Mouse (Mus musculus): ENCODE results near the gene Hist4h4. TPM values are rescaled to one million over a fixed set of nuclear protein-coding genes. Genes with fewer than 3 reads are reported as not detected.
A peak's percentile ranks its signal among the peaks of the same experiment; 100 is the strongest.

Hist4h4 gene
- polyA plus RNA-seq, 1 experiment from 2014 or later, result 0.65 TPM

- Histone ChIP-seq H3K4me1 (replicated peaks) (peaks cover 10% of the 10 kb centered on the region), H3K36me3 (no peaks in the 10 kb centered on the region), H3K27me3 (ENCODE audit: insufficient read depth, poor library complexity, severe bottlenecking) (no peaks in the 10 kb centered on the region), H3K9me3 (no peaks in the 10 kb centered on the region), H3K4me3 (no peak overlapping the region), H3K27ac (no peak overlapping the region)
- 76% methylated on average over 5 of the region's 5 CpGs for WGBS
- no peak for DNase-seq (ENCODE audit: low spot score)
Measured at GRCm38 (mm10) chr6:136831712-136832111, 27.5 kb upstream of the Hist4h4 start.

GRCm38 (mm10) chr6:136828681-136829080 lies 24.5 kb upstream of the Hist4h4 start:
- peaks cover 22% of the 10 kb centered on the region for H3K36me3 ChIP-seq
- 33% methylated on average over 4 of the region's 4 CpGs for WGBS
- DNase-seq (ENCODE audit: low spot score), result no peak
- no peaks in the 10 kb centered on the region for H3K9me3 ChIP-seq
- no peaks in the 10 kb centered on the region for H3K27me3 ChIP-seq (ENCODE audit: insufficient read depth, poor library complexity, severe bottlenecking)
- H3K27ac ChIP-seq, result peak overlapping the region; percentile 98
- peak overlapping the region; percentile 99 for H3K4me3 ChIP-seq
- H3K4me1 ChIP-seq (replicated peaks), result peaks cover 14% of the 10 kb centered on the region

GRCm38 (mm10) chr6:136827881-136828561 lies 23.8 kb upstream of the Hist4h4 start, which contains the start of gene Wbp11:
TSS of gene Wbp11 (minus strand) at chr6:136828233.
- H3K27me3 ChIP-seq (ENCODE audit: insufficient read depth, poor library complexity, severe bottlenecking), result no peaks in the 10 kb centered on the region
- H3K36me3 ChIP-seq, result peaks cover 26% of the 10 kb centered on the region
- WGBS, result under 1% methylated on average over 45 of the region's 45 CpGs
- H3K27ac ChIP-seq, result peak within 1 kb of the TSS; percentile 98
- DNase-seq (ENCODE audit: low spot score), result peak; percentile 96
- H3K9me3 ChIP-seq, result no peaks in the 10 kb centered on the region
- peaks cover 14% of the 10 kb centered on the region for H3K4me1 ChIP-seq (replicated peaks)
- H3K4me3 ChIP-seq, result peak within 1 kb of the TSS; percentile 99

DNA sequence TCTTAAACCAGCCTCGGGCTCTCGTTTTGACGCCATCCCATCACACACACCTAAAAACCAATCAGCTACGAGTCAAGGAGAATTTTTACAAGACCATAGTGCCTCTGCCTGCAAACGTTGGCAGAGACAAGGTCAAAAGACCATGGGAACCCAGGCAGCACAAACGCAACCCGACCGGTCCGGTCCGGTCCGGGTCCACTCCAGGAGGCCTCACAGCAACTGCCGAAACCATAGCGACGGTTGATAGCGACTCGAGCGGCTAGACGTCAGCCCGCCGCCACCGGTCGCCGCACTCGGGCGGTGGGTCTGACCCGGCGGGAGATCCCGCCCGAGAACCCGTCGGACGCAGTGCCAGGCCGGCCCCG lies 23.3 kb upstream of the Hist4h4 start, which contains the start of gene BC049715:
BC049715 (plus strand) TSS at position 111 of the 365 bp plus-strand sequence.
- Histone ChIP-seq H3K9me3 (no peaks in the 10 kb centered on the region), H3K27ac (peak within 1 kb of the TSS; percentile 98), H3K36me3 (peaks cover 31% of the 10 kb centered on the region), H3K4me1 (replicated peaks) (peaks cover 14% of the 10 kb centered on the region), H3K27me3 (ENCODE audit: insufficient read depth, poor library complexity, severe bottlenecking) (no peaks in the 10 kb centered on the region), H3K4me3 (peak within 1 kb of the TSS; percentile 99)
- under 1% methylated on average over 34 of the region's 34 CpGs for WGBS
- DNase-seq (ENCODE audit: low spot score), result no peak

DNA sequence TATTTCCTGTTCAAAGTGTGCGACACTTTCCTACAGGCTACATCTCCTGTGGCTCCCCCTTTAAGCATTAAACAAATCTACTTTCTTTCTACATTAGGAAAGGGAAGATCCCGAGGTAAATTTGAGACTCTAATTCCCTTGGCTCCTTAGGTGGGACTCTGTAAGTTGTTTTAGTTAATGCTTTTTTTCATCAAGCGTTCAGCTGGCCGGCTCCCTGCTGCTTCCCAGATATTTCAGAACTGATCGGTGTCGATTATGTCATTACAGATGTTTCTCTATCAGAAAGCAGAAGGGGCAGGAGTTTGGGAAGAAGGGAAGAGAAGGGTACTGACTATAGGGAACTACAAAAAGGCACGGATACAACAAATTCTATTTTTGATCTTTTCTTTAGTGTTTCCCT lies 22.9 kb upstream of the Hist4h4 start:
- H3K4me1 ChIP-seq (replicated peaks), result peaks cover 14% of the 10 kb centered on the region
- DNase-seq (ENCODE audit: low spot score), result no peak
- H3K4me3 ChIP-seq, result peak overlapping the region; percentile 99
- peak overlapping the region; percentile 98 for H3K27ac ChIP-seq
- no peaks in the 10 kb centered on the region for H3K27me3 ChIP-seq (ENCODE audit: insufficient read depth, poor library complexity, severe bottlenecking)
- 20% methylated on average over 7 of the region's 7 CpGs for WGBS
- no peaks in the 10 kb centered on the region for H3K9me3 ChIP-seq
- peaks cover 35% of the 10 kb centered on the region for H3K36me3 ChIP-seq

DNA sequence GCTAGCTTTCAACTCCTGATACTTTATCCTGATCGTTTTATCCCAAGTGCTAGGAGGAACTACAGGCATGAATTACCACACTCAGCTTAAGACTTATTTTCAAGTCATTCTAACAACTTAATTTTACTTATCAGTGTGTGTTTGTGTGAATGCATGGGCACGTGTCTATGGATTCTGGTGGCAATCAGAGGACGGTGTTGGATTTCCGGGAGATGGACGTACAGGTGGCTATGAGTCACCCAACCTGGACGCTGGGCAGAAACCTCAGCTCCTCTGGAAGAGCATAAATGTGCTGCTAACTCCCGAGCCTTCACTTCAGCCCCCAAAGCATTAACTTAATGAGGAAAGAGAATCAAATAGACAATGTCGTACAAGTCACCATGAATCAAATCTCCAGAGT lies 20.8 kb upstream of the Hist4h4 start:
- Histone ChIP-seq H3K4me3 (no peak overlapping the region), H3K36me3 (peaks cover 56% of the 10 kb centered on the region), H3K27me3 (ENCODE audit: insufficient read depth, poor library complexity, severe bottlenecking) (no peaks in the 10 kb centered on the region), H3K27ac (no peak overlapping the region), H3K4me1 (replicated peaks) (peaks cover 14% of the 10 kb centered on the region), H3K9me3 (no peaks in the 10 kb centered on the region)
- WGBS, result 95% methylated on average over 8 of the region's 8 CpGs
- no peak for DNase-seq (ENCODE audit: low spot score)

DNA sequence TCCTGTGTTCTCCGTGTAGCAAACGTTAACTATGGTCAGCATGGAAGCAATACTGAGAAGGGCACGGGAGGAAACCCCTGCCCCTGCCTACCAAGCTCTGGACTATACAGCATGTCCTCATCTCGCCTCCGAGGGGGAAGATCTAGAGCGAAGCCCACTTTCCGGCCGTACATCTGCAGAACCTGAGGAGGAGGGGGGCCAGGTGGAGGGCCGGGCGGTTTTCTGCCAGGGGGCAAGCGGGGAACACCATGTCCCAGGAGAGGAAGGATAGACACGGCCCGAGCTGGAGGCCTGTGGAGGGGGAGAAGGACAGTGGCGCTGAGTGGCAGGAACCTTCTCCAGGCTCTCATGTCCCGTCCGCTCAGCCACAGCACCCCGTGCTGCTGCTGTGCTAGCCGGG lies 16.9 kb upstream of the Hist4h4 start:
- peaks cover 94% of the 10 kb centered on the region for H3K36me3 ChIP-seq
- H3K4me3 ChIP-seq, result no peak overlapping the region
- no peaks in the 10 kb centered on the region for H3K27me3 ChIP-seq (ENCODE audit: insufficient read depth, poor library complexity, severe bottlenecking)
- H3K27ac ChIP-seq, result no peak overlapping the region
- DNase-seq (ENCODE audit: low spot score), result no peak
- no peaks in the 10 kb centered on the region for H3K9me3 ChIP-seq
- no peaks in the 10 kb centered on the region for H3K4me1 ChIP-seq (replicated peaks)
- 95% methylated on average over 18 of the region's 18 CpGs for WGBS

DNA sequence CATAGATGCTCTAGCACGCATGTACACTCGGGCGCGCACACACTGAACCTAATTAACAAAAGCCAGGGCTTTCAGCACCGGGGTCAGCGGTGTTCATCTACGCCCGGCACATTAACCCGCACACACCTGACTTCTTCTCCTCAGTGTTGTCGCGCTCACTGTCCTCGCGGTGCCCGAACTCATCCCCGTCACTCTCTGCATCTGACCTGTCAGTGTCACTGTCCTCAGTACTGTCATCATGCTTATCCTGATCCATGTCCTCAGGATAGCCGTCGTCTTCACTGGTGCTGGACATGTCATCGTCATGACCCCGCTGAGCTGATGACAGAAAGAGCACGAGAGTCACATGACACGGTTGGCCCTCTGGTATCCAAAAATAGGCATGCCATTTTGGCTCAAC lies 16.2 kb upstream of the Hist4h4 start:
- 96% methylated on average over 21 of the region's 21 CpGs for WGBS
- Histone ChIP-seq H3K4me3 (no peak overlapping the region), H3K36me3 (peaks cover 95% of the 10 kb centered on the region), H3K27ac (no peak overlapping the region), H3K27me3 (ENCODE audit: insufficient read depth, poor library complexity, severe bottlenecking) (no peaks in the 10 kb centered on the region), H3K9me3 (no peaks in the 10 kb centered on the region), H3K4me1 (replicated peaks) (no peaks in the 10 kb centered on the region)
- no peak for DNase-seq (ENCODE audit: low spot score)

DNA sequence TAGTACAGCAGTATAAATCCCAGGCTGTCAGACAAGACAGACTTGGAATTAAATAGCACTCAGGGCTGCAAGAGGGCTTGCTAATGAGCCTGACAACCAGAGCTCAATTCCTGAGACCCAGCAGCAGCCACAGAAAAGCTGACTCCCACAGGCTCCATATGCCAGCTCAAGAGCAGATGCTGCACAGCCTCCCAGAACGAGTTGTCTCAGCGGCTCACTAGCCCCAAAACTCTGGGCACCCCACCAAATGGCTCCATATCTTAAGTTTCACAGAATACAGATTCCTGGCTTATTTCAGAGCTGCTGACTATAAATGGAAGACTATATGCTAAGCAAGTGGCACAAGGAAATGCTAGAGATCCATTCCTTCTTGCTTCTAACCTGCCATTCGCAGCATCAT lies 13.3 kb upstream of the Hist4h4 start:
- Histone ChIP-seq H3K4me1 (replicated peaks) (no peaks in the 10 kb centered on the region), H3K4me3 (no peak overlapping the region), H3K9me3 (no peaks in the 10 kb centered on the region), H3K27me3 (ENCODE audit: insufficient read depth, poor library complexity, severe bottlenecking) (no peaks in the 10 kb centered on the region), H3K27ac (no peak overlapping the region), H3K36me3 (peaks cover 96% of the 10 kb centered on the region)
- WGBS, result 94% methylated on average over 3 of the region's 3 CpGs
- DNase-seq (ENCODE audit: low spot score), result no peak

- H3K4me1 ChIP-seq (replicated peaks), result no peaks in the 10 kb centered on the region
- no peak overlapping the region for H3K27ac ChIP-seq
- no peaks in the 10 kb centered on the region for H3K27me3 ChIP-seq (ENCODE audit: insufficient read depth, poor library complexity, severe bottlenecking)
- H3K36me3 ChIP-seq, result peaks cover 96% of the 10 kb centered on the region
- WGBS, result 95% methylated on average over 21 of the region's 21 CpGs
- no peak for DNase-seq (ENCODE audit: low spot score)
- H3K9me3 ChIP-seq, result no peaks in the 10 kb centered on the region
- H3K4me3 ChIP-seq, result no peak overlapping the region
Measured at GRCm38 (mm10) chr6:136816826-136817225, 12.6 kb upstream of the Hist4h4 start.

DNA sequence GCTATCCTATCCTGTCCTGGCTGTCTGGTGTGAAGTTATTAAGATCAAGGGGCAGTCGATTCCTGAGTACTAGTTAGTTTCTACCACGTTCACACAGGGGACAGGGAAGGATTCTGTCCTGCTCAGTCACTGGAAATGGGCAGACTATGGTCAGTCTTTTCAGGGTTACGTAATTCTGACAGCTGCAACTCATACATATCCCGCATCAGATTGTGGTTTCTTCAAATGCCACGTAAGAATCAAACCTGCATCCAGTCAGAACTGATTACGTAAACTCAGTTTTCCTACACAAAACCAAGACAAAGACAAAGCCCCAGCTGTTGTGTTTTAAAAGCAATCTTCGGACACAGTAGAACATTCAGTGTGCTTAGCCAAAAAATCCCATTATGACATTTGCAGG lies 11.2 kb upstream of the Hist4h4 start:
- no peaks in the 10 kb centered on the region for H3K9me3 ChIP-seq
- H3K27ac ChIP-seq, result no peak overlapping the region
- peaks cover 92% of the 10 kb centered on the region for H3K36me3 ChIP-seq
- WGBS, result 93% methylated on average over 7 of the region's 7 CpGs
- no peaks in the 10 kb centered on the region for H3K4me1 ChIP-seq (replicated peaks)
- no peak for DNase-seq (ENCODE audit: low spot score)
- H3K27me3 ChIP-seq (ENCODE audit: insufficient read depth, poor library complexity, severe bottlenecking), result no peaks in the 10 kb centered on the region
- no peak overlapping the region for H3K4me3 ChIP-seq

DNA sequence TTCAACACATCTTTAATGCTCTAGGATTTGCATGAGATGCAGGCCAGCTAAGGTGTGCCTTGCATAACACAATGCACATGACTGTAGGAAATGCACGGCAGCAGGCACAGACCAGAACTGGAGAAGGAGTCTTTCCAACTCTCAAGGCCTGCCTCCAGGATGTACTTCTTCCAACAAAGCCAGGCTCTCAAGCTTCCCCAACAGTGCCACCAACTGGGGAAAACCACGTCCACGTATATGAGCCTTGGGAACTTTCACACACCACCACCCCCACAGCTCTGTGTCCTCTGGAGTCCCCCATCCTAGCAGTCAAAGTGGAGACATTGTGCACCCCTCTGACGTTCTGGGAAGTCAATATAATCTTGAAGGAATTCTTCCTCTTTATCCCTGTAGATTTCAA lies 8.9 kb upstream of the Hist4h4 start:
- Histone ChIP-seq H3K36me3 (peaks cover 79% of the 10 kb centered on the region), H3K4me3 (no peak overlapping the region), H3K27me3 (ENCODE audit: insufficient read depth, poor library complexity, severe bottlenecking) (no peaks in the 10 kb centered on the region), H3K9me3 (no peaks in the 10 kb centered on the region), H3K4me1 (replicated peaks) (peaks cover 13% of the 10 kb centered on the region), H3K27ac (no peak overlapping the region)
- no peak for DNase-seq (ENCODE audit: low spot score)
- WGBS, result 61% methylated on average over 4 of the region's 4 CpGs

- DNase-seq (ENCODE audit: low spot score), result no peak
- 92% methylated on average over 10 of the region's 10 CpGs for WGBS
- Histone ChIP-seq H3K4me3 (no peak overlapping the region), H3K27ac (no peak overlapping the region), H3K27me3 (ENCODE audit: insufficient read depth, poor library complexity, severe bottlenecking) (no peaks in the 10 kb centered on the region), H3K36me3 (peaks cover 60% of the 10 kb centered on the region), H3K4me1 (replicated peaks) (peaks cover 20% of the 10 kb centered on the region), H3K9me3 (no peaks in the 10 kb centered on the region)
Measured at GRCm38 (mm10) chr6:136811196-136811595, 7.0 kb upstream of the Hist4h4 start.

DNA sequence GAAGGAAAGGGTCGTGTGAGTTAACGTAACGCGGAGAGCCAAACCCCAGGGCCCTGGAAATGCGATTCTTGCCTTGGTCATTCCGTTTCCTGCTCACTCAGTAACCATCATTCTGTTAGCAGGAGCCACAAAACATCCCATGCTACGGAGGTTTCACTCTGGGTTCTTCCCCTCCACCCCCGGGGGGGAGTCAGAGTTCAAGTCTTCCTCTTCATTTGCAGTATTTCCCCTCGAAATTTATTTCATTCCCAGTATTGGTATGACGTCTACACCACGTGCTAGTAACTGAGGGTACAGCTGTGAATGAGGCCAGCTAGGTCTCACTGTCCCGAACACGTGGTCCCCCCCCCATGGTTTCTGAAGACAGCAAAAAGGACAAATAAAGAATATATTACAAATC lies 5.5 kb upstream of the Hist4h4 start:
- Histone ChIP-seq H3K4me1 (replicated peaks) (peaks cover 24% of the 10 kb centered on the region), H3K9me3 (no peaks in the 10 kb centered on the region), H3K36me3 (peaks cover 47% of the 10 kb centered on the region), H3K27ac (no peak overlapping the region), H3K27me3 (ENCODE audit: insufficient read depth, poor library complexity, severe bottlenecking) (no peaks in the 10 kb centered on the region), H3K4me3 (peak overlapping the region; percentile 85; the same call in 1 of the 2 replicates)
- WGBS, result 77% methylated on average over 13 of the region's 13 CpGs
- DNase-seq (ENCODE audit: low spot score), result no peak

All from hindbrain, embryonic 10.5 days (tissue).